Mouse (Mus musculus): ENCODE measurements at regions not wholly inside any gene's neighbourhood (a gene's known extent, or its start where the extent isn't known, plus 50 kb on each side); places are given as distances from the start of the nearest gene placed in this dataset.

- TF ChIP-seq CTCF (conservative IDR thresholded peaks at IDR 0.05; ENCODE audit: low read length) (no peak), NANOG (IDR thresholded peaks at IDR 0.05; ENCODE audit: borderline replicate concordance, low read length) (no peak)
These were observed 295.7 kb upstream of the Ppfia2 start for GRCm38 (mm10) chr10:106174433-106174832.
